Mouse (Mus musculus) spleen, adult 2 months (tissue): ENCODE measurements around the gene Morn1. TPM values are rescaled to one million over a fixed set of nuclear protein-coding genes. Genes with fewer than 3 reads are reported as not detected.

Experiments
- DNase-seq, 2 experiments: peaks; one replicate each; pipeline versions ENCODE4 v3.0.0 to v3.0.0-alpha.2; 2012 to 2021; ENCODE audit warnings: low spot score in 2 of 2, low read depth in 1 of 2
- H3K27ac ChIP-seq: fragments of 200-500 bp; 2 replicates; pipeline ENCODE4 v1.5.1; 2012; ENCODE audit warnings: low read length, inconsistent platforms; ENCODE audit not compliant: insufficient read depth
- H3K27me3 ChIP-seq: fragments of 200-500 bp; 2 replicates; pipeline ENCODE4 v1.6.1; 2012; ENCODE audit warnings: mild to moderate bottlenecking, moderate library complexity, low read length, inconsistent platforms; ENCODE audit not compliant: control insufficient read depth, insufficient read depth
- H3K36me3 ChIP-seq: fragments of 200-500 bp; 2 replicates; pipeline ENCODE4 v1.6.1; 2012; ENCODE audit warnings: mild to moderate bottlenecking, low read length, inconsistent platforms; ENCODE audit not compliant: control insufficient read depth, insufficient read depth
- H3K4me1 ChIP-seq: fragments of 200-500 bp; 2 replicates; pipeline ENCODE4 v1.6.1; 2011; ENCODE audit warnings: inconsistent platforms; ENCODE audit not compliant: control insufficient read depth, insufficient read depth, insufficient read length
- H3K4me3 ChIP-seq: fragments of 200-500 bp; 2 replicates; pipeline ENCODE4 v1.5.1; 2011; ENCODE audit warnings: mild to moderate bottlenecking, inconsistent platforms; ENCODE audit not compliant: insufficient read depth, insufficient read length; ENCODE audit errors: extremely low read depth
- CTCF ChIP-seq: fragments of 200-500 bp; IDR thresholded peaks from 2 replicates; pipeline ENCODE4 v1.5.1; 2011; ENCODE audit warnings: mild to moderate bottlenecking, inconsistent platforms; ENCODE audit not compliant: insufficient read depth, insufficient read length, insufficient replicate concordance; ENCODE audit errors: extremely low read depth
- POLR2A ChIP-seq: fragments of 200-500 bp; IDR thresholded peaks from 2 replicates; pipeline ENCODE4 v1.6.1; 2011; ENCODE audit warnings: low read depth, low read length, inconsistent platforms
- WGBS: fragments of 180-500 bp; shearing (Covaris S2); methylation state at CpG from one replicate; pipeline ENCODE4 v1.1.7; 2018; 5-methylcytosine and 5-hydroxymethylcytosine counted together
- polyA plus RNA-seq: library from polyadenylated mRNA; depleted of rRNA; stranded (reverse); fragments of >200 nt; gene quantifications from 2 replicates; pipeline ENCODE4 v1.2.3, GENCODE M21; 2012

Morn1 gene
- polyA plus RNA-seq, 1 experiment: 3.7 TPM

DNA sequence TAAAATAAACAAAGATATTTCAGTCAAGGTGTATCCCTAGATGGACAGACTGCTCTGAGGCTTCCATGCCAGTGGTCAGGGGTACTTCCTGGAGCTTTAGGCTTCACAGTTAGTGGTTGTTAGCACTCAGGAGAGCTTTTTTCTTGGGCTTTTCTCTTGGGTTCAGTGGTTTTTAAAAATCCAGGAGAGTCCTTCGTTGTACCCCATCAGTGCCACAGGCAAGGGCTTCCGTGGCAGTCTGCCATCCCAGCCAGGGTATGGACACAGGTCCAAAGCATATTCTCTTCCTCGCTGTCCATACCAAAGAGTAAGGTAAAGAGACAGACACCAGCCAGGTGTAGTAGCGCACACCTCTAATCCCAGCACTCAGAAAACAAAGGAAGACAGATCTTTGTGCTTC is 3.8 kb downstream of the Morn1 start:
- TF ChIP-seq CTCF (no peak), POLR2A (no peak)
- Histone ChIP-seq H3K27me3 (no peaks in the 10 kb centered on the region), H3K4me3 (no peak overlapping the region), H3K27ac (no peak overlapping the region), H3K36me3 (no peaks in the 10 kb centered on the region), H3K4me1 (peaks cover 11% of the 10 kb centered on the region; the same call in 1 of the 2 replicates)
- DNase-seq: no peak
- 92% methylated on average over 4 of the region's 4 CpGs for whole genome bisulfite sequencing

DNA sequence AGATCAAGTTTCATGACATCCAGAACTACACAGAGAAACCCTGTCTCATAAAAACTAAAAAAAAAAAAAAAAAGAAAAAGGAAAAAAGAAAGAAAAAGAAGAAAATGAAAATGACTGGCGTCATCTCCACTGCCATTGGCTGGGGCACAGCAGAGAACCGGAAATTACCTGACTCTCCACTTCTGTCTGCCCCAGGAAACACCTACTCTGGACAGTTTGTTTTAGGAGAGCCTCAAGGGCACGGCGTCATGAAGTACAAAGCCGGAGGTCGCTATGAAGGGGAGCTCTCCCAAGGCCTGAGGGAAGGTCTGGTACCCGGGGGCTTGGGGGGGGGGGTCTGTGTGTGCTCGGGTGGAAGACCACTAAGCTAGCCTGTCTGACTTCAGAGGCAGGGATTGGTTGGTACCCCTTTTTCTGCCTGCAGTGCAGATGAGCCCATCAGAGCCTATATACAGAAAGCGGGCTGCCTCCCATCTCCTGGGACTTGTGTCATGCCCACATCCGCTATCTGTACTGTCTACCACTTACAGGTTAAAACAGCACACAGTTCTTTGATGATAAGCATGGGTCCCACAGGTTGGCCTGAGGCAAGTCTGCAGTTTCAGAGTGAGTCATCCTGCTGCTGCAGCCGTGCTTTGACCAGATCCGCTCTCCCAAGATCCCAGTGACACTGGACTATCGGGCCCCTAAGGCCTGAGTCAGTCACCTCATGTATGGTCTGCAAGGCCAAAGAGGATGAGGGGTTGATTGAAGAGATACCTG is 4.5 kb downstream of the Morn1 start:
- Histone ChIP-seq H3K27ac (no peak overlapping the region), H3K4me1 (peaks cover 11% of the 10 kb centered on the region; the same call in 1 of the 2 replicates), H3K36me3 (no peaks in the 10 kb centered on the region), H3K4me3 (no peak overlapping the region), H3K27me3 (no peaks in the 10 kb centered on the region)
- DNase-seq: no peak
- 84% methylated on average over 13 of the region's 13 CpGs for WGBS
- no peak for TF ChIP-seq POLR2A
- no peak for TF ChIP-seq CTCF

DNA sequence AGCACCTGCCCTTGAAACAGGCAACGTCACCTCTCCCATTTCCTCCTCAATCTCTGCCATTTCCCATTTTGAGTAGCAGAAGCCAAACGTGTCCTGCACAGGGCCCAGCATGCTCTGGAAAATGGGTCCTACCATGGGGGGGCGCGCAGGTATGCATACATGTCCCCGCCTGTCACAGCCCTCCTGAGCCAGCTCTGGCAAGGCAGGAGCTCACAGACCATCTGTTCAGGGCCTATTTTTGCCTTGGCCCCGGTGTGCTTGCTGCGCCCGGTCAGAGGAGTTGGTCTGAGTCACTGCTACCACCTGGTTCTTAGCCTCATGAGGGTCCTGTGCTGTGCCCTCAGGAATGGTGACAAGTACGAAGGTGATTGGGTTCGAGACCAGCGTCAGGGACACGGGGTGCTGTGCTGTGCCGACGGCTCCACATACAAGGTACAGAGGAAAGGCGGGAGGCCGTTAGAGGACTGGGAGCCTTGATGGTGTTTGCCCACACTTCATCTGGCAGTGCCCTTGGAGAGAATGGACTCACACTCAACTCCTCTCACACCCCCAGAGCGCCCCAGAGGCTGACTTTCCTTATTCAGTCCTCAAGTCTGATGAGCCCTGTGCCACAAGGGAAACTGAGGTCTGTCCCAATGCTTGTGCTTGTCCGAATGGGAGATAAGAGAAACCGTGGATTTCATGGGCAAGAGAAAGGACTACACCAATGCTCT is 6.5 kb downstream of the Morn1 start:
- peaks cover 3% of the 10 kb centered on the region; the same call in 1 of the 2 replicates for H3K4me1 ChIP-seq

DNA sequence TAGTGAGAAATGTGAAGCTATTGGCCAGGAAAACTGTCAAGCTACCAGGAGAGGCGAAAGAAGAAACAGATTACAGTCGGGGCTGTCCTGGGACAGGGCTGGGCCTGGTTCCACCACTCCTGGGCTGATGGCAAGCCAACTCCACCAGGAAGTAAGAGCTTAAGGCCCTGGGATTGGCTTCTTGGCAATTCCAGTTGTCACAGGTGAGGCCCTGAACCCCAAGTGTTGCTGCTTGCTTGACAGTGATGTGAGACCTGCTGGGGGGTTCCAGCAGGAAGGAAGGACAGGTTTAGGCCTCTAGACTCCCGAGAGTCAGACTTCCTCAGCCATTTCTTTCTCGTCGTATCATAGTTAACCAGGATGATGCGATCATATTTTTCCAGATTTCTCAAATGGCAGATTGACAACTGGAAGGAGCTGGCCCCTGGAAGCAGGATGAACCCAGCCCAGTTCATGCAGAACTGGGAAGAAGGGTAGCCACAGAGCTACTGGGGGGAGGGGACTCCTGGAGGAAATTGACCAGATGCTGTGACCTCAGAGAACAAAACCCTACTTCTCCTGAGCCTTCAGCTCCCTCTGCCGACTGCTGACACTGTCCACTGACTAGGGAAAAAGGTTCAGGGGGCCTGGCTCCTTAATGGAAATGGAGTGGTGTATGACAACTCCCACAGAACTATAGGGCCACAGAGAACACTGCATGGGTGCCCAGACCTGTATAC is 7.2 kb downstream of the Morn1 start:
- TF ChIP-seq CTCF: no peak
- no peak for DNase-seq
- H3K36me3 ChIP-seq: no peaks in the 10 kb centered on the region
- 82% methylated on average over 7 of the region's 7 CpGs for whole genome bisulfite sequencing
- no peak overlapping the region for H3K4me3 ChIP-seq
- 0 out of 2 replicates have a peak overlapping the region, but pooled peaks have one; percentile 34 for H3K27ac ChIP-seq
- H3K27me3 ChIP-seq: no peaks in the 10 kb centered on the region
- H3K4me1 ChIP-seq: peaks cover 3% of the 10 kb centered on the region; the same call in 1 of the 2 replicates

More for the DNA sequence above, 6.5 kb downstream of the Morn1 start:
- H3K27me3 ChIP-seq: no peaks in the 10 kb centered on the region
- H3K4me3 ChIP-seq: no peak overlapping the region
- WGBS: 92% methylated on average over 19 of the region's 19 CpGs
- no peak overlapping the region for H3K27ac ChIP-seq
- TF ChIP-seq CTCF (no peak), POLR2A (no peak)
- DNase-seq: no peak
- H3K36me3 ChIP-seq: no peaks in the 10 kb centered on the region

DNA sequence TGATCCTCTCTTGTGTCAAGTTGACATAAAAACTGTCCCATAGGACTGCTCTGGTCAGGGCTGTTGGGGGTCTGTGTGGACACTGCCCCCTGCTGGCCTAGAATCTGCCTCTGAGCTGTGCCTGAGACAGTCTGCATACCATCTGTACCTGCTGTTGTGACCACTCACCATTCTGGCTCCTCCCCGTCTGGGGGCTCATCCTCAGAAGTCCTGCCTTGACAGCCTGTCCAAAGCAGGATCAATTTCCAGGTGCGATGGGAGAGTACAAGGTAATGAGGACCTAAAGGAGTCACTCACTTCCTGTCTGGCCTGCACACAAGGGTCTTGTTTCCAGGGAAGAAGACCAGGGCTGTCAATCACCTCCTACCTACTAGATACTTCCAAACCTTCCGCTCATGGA is 8.2 kb downstream of the Morn1 start:
- 74% methylated on average over 3 of the region's 3 CpGs for WGBS
- DNase-seq: peak; percentile 27 to 60
- H3K4me1 ChIP-seq: peaks cover 3% of the 10 kb centered on the region; the same call in 1 of the 2 replicates
- H3K36me3 ChIP-seq: no peaks in the 10 kb centered on the region
- no peak overlapping the region for H3K4me3 ChIP-seq
- TF ChIP-seq CTCF (peak; percentile 65; the same call in 1 of the 2 replicates), POLR2A (no peak)
- no peaks in the 10 kb centered on the region for H3K27me3 ChIP-seq
- H3K27ac ChIP-seq: peak overlapping the region; percentile 34; the same call in 1 of the 2 replicates

DNA sequence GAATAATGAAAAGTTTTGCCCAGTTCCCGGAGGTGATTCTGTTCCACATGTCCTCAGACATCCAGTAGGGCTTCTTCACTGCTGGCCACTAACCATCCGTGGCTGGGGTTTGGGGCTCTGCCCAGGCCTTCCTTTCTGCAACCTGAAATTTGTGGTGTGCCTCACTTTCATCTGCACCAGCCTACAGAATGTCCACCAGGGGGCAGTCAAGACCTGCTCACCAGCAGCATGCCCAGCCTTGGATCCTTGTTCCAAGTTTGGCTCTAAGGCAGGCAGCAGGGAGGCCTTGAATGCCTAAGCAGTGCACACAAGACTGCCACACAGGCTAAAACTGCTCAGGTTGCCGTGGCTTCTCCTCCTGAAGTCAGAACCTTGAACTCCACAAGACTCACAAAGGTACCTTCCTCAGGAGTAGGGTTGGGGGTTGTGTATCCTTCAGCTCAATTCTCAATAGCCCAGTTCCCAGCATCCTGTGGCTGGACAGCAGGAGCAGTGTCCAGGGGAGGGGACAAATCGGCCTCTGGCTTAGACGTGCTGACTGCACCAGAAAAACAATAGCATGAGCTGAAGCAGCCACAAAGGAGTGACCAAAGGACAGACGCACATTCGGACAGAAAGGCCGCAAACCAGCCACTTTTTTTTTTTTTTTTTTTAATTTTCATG is 9.0 kb downstream of the Morn1 start:
- peak; percentile 61 to 66 for DNase-seq
- H3K4me1 ChIP-seq: peaks cover 3% of the 10 kb centered on the region; the same call in 1 of the 2 replicates
- H3K27me3 ChIP-seq: no peaks in the 10 kb centered on the region
- no peak overlapping the region for H3K4me3 ChIP-seq
- peak; percentile 94; the same call in 1 of the 2 replicates for TF ChIP-seq CTCF
- no peak for TF ChIP-seq POLR2A
- no peak overlapping the region for H3K27ac ChIP-seq
- no peaks in the 10 kb centered on the region for H3K36me3 ChIP-seq
- WGBS: 46% methylated on average over 8 of the region's 8 CpGs
